Mouse (Mus musculus) limb, embryonic 10.5 days (tissue): Measurements from ENCODE around the gene Gm21103. TPM values are rescaled to one million over a fixed set of nuclear protein-coding genes. Genes with fewer than 3 reads are reported as not detected.
"Not testable (repeated sequence)": the region's sequence is repeated elsewhere in the genome, so short reads cannot be mapped to it uniquely, and the experiment has no call there.

Source experiments
- DNase-seq: peaks from one replicate; pipeline ENCODE4 v3.0.0-alpha.2; 2017; ENCODE audit warnings: low spot score
- H3K27ac ChIP-seq: fragments of 300-500 bp; sonication (generic); 2 replicates; pipeline ENCODE4 v1.5.1; 2016; ENCODE audit warnings: mild to moderate bottlenecking
- H3K27me3 ChIP-seq: fragments of 300-500 bp; sonication (generic); 2 replicates; pipeline ENCODE4 v1.6.1; 2016; ENCODE audit warnings: low read depth, mild to moderate bottlenecking; ENCODE audit not compliant: poor library complexity, severe bottlenecking
- H3K36me3 ChIP-seq: fragments of 300-500 bp; sonication (generic); 2 replicates; pipeline ENCODE4 v1.6.1; 2016; ENCODE audit warnings: mild to moderate bottlenecking, moderate library complexity
- H3K4me1 ChIP-seq: fragments of 300-500 bp; sonication (generic); 2 replicates; pipeline ENCODE4 v1.6.1; 2016
- H3K4me3 ChIP-seq: fragments of 300-500 bp; sonication (generic); 2 replicates; pipeline ENCODE4 v1.5.1; 2016; ENCODE audit warnings: mild to moderate bottlenecking, moderate library complexity
- H3K9me3 ChIP-seq: fragments of 300-500 bp; sonication (generic); replicated peaks from 2 replicates; pipeline ENCODE4 v1.6.1; 2016; ENCODE audit warnings: mild to moderate bottlenecking
- WGBS: fragments of 180-500 bp; shearing (Covaris S2); methylation state at CpG from one replicate; pipeline ENCODE4 v1.1.7; 2016; 5-methylcytosine and 5-hydroxymethylcytosine counted together
- polyA plus RNA-seq: library from polyadenylated mRNA; unstranded; fragments of >200 nt; fragmentation: Nextera tagmentation; extraction: Ambion mirVana; gene quantifications from 2 replicates; pipeline ENCODE4 v1.2.1, GENCODE M21; 2016

The Gm21103 gene
- not detected in 2 replicates for polyA plus RNA-seq

DNA sequence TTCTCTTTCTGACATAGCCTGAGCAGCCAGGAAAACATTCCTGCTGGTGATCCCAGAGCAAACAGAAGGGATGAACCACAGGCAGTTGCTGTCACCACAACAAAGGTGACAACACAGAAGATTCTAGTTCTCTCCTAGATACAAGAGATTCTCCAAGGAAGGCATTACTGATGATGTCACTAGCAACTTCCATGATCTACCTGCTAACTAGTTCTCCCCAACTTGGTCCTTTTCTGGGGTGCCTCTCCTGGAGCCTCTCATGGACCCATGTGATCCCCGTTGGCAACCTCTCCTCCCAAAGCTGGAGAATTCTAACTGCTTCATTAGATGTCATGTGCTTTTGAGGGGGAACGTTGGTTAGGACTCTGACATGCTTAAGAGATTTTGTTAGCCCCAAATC, at the start of gene Gm21103:
TSS of gene Gm21103 (minus strand) at position 101 of the 400 bp plus-strand sequence.
- not testable (repeated sequence) for H3K27ac ChIP-seq, H3K4me3 ChIP-seq, DNase-seq, H3K36me3 ChIP-seq, H3K27me3 ChIP-seq, H3K9me3 ChIP-seq, H3K4me1 ChIP-seq
- WGBS: 88% methylated on average over 2 of the region's 2 CpGs

DNA sequence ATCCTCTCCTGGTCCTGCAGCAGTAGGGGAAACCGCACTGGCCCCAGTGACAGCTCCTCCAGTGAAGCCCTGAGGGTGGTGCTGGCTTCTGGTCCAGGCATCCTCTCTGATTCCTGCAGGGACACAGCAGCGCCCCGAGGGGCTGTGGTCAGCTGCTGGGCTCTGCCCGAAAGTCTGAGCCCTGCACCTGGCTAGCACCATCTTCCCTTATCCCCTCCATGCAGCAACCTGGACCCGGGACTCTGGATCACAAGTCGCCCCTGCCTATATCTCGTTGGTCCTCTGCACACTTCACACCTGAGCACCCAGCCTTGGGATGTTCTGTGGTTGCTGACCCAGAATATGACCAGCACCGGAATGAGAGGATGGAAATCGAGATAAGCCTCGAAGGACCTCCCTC, 38.9 kb upstream of the Gm21103 start, which contains the start of gene Gm3618:
TSS of gene Gm3618 (minus strand) at position 101 of the 400 bp plus-strand sequence.
- DNase-seq, H3K4me1 ChIP-seq, H3K36me3 ChIP-seq, H3K4me3 ChIP-seq, H3K27me3 ChIP-seq, H3K27ac ChIP-seq, H3K9me3 ChIP-seq: not testable (repeated sequence)
- no CpG with 5 or more reads among the region's 10 CpGs for WGBS

DNA sequence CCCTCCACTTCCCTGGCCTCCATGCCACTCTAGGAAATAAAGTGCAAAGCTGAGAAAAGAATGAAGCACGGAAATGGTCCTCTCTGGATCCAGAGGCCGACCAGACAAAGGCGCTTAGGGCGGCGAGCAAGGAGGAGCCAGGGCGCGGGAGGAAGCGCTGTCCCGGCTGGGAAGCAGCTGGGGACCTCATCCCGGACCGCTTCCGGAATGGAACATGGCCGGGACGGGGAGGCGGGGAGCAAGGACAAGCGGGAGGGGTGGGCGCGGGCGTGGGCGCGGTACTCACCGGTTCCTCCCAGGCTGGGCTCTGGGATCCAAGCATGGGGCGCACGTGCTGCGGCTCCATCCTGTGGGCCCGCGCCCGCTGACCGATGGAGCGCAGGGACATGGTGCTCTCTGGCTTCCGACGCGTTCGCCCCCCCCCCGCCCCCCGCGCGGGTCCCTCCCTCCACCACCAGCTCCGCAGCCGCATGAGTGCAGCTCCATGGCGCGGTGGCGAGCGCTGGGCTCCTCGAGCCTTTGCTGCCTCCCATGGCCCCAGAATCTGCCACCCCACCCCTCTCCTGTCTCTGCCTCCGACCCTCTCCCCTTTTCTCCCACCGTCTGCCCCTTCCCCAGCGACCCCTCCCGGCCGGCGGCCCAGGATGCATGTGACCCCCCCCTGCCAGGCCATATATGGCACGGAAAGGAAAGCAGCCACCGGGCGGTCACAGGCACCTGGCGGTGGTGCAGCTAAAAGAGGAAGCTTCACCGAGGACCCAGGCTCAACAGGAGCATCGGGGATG, 17.5 kb downstream of the Gm21103 start, which contains the start of gene Gm3411:
TSS of gene Gm3411 (minus strand) at position 320 of the 785 bp plus-strand sequence.
- peak; percentile 63 for DNase-seq
- not testable (repeated sequence) for H3K36me3 ChIP-seq, H3K9me3 ChIP-seq, H3K4me1 ChIP-seq, H3K27me3 ChIP-seq
- WGBS: 2% methylated on average over 56 of the region's 57 CpGs
- Histone ChIP-seq H3K4me3 (peak within 1 kb of the TSS; percentile 51), H3K27ac (peak within 1 kb of the TSS; percentile 71)

Other genes starting within 250 kb of the Gm21103 start
- gene Gm6337, start 246.6 kb downstream of the Gm21103 start, polyA plus RNA-seq: not detected in 2 replicates
- 1.2 and 1.3 TPM in 2 replicates for gene Gm8206, start 210.9 kb downstream of the Gm21103 start, polyA plus RNA-seq
- 2.2 and 2.5 TPM in 2 replicates for gene Gm3468, start 196.2 kb downstream of the Gm21103 start, polyA plus RNA-seq
- not detected in 2 replicates for gene Gm3476, start 179.0 kb downstream of the Gm21103 start, polyA plus RNA-seq
- not detected in 2 replicates for gene Gm21560, start 85.6 kb downstream of the Gm21103 start, polyA plus RNA-seq
- gene Gm3411, start 17.6 kb downstream of the Gm21103 start, polyA plus RNA-seq: 1.4 and 1.5 TPM in 2 replicates
- not detected in 2 replicates for gene Gm3618, start 38.8 kb upstream of the Gm21103 start, polyA plus RNA-seq
- not detected in 2 replicates for gene Gm16440, start 85.5 kb upstream of the Gm21103 start, polyA plus RNA-seq
- gene Gm3591, start 107.6 kb upstream of the Gm21103 start, polyA plus RNA-seq: 0.34 and 1.3 TPM in 2 replicates
- not detected in 2 replicates for gene Gm3594, start 139.8 kb upstream of the Gm21103 start, polyA plus RNA-seq
- not detected in 2 replicates for gene Gm8356, start 232.4 kb upstream of the Gm21103 start, polyA plus RNA-seq